Mouse (Mus musculus): ENCODE measurements around the gene Echs1.

Echs1 gene

DNA sequence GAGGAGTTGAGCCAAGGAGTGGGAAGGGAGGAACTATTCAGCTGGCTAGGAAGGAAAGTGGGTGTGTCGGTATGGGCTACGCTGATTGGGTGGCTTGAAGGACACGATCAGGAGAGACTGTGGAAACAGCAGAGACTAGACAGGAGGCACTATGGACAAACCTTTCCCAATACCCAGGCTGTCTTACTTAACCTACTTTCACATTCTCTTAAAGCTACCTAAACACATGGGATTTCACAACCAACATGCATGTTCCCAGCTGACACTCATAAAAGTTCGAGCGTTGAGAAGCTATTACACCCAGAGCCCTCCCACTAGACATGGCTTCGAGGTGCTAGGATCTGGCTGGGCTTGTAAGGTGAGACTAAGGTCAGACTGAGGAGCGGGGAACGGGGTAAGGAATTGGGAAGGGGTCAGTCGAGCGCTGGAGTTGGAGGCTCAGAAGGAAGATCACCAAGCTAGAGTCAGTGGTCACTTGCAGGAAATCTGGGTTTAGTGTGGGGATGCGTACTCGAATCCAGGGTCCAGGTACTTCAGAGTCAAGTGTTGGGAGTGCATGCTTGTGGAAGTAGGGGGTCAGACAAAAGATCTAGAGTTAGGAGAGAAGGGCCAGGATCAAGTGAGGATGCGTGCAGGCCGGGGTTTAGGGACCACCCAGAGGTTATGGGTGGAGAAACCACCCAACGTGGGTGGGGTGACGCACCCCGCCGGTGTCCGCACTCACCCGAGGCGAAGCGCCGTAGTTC is 520 bp downstream of the Echs1 start, which contains the start of gene Paox:
Paox (plus strand) TSS at position 217 of the 746 bp plus-strand sequence.
- DNase-seq, result peak; percentile 83

DNA sequence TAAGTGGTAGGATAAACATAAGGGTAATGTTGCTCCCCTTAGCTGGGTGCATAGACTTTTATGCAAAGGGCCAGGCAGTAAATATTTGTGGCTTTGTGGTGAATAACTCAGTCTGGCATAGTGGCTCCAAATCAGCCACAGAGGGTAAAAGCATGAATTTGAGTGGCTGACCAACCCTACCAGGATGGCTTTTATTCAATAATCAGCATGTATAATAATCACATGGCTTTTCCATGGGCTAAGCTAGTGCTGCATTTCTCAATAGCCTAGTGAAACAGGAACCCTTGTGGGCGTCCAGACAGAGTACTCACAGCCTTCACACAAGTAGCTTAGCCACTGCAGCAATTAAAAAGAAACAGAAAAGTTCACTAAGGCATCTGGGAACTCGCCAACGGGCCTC is 4.3 kb downstream of the Echs1 start:
- DNase-seq, result no peak

- no peak for DNase-seq
These were observed 12.3 kb downstream of the Echs1 start for GRCm38 (mm10) chr7:140104009-140104408.

GRCm38 (mm10) chr7:140101993-140102860 is 14.0 kb downstream of the Echs1 start, which contains the start of gene Fuom:
Gene Fuom (minus strand): TSS chr7:140102441.
- peak; percentile 93 for DNase-seq

- DNase-seq, result no peak
These were observed 14.8 kb downstream of the Echs1 start for GRCm38 (mm10) chr7:140101498-140101897.

GRCm38 (mm10) chr7:140098466-140098865 is 17.8 kb downstream of the Echs1 start:
- no peak for DNase-seq

DNA sequence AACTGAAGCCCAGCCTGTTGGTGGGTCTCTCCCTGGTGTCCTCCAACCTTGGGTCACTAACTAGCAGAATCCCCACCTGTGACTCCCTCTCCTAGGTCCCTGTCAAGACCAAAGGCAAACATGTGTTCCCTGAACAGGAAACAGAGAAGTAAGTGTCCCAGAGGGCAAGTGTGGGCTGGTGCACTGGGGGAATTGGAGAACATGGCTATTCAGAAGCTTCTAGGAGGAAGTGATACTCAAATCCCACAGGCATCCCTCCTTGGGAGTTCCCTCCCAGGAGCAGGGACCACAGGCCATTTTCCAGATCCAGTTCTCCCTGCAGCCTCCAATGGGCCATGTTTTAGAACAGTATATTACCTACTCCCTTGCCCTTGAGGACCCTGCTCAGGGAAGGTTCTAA is 20.2 kb downstream of the Echs1 start:
- no peak for DNase-seq

GRCm38 (mm10) chr7:140095556-140095955 is 20.7 kb downstream of the Echs1 start:
- DNase-seq, result no peak

- DNase-seq, result no peak
These were observed 21.3 kb downstream of the Echs1 start for GRCm38 (mm10) chr7:140094954-140095353.

DNA sequence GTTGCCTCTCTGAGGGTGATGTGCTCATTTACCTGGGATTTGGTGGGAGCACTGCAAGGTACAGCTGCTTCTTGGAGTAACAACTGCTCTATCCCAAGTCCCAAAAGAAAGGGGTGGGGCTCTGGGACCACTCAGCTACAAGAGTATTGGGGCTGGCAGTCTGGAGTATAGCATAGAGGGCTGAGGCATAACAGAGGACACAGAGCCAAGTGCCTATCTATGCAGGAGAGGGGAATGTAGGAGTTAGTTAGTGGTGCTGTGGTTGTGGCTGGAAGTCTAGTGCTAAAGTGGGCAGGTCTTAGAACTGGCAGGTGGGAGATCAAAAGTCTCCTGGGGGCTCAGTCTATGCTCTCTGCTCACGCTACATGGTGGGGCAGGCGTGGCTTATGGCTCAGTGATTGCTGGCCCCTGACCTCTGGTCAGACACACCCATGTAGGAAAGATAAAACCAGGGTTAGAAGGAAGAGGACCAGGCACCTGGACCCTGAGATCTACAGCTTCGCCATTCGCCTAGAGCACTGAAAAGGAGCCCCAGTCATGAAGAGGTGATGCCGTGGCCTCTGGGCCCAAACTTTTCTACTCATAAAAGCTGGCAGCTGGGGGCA is 23.2 kb downstream of the Echs1 start, which contains the start of gene Prap1:
Prap1 (plus strand) TSS at position 472 of the 605 bp plus-strand sequence.
- no peak for DNase-seq

- DNase-seq, result no peak
These were observed 25.7 kb downstream of the Echs1 start for GRCm38 (mm10) chr7:140090601-140091000.

GRCm38 (mm10) chr7:140082242-140082678 is 34.0 kb downstream of the Echs1 start, which contains the start of gene Caly:
Gene Caly (minus strand): TSS chr7:140082548.
- peak; percentile 45 for DNase-seq

DNA sequence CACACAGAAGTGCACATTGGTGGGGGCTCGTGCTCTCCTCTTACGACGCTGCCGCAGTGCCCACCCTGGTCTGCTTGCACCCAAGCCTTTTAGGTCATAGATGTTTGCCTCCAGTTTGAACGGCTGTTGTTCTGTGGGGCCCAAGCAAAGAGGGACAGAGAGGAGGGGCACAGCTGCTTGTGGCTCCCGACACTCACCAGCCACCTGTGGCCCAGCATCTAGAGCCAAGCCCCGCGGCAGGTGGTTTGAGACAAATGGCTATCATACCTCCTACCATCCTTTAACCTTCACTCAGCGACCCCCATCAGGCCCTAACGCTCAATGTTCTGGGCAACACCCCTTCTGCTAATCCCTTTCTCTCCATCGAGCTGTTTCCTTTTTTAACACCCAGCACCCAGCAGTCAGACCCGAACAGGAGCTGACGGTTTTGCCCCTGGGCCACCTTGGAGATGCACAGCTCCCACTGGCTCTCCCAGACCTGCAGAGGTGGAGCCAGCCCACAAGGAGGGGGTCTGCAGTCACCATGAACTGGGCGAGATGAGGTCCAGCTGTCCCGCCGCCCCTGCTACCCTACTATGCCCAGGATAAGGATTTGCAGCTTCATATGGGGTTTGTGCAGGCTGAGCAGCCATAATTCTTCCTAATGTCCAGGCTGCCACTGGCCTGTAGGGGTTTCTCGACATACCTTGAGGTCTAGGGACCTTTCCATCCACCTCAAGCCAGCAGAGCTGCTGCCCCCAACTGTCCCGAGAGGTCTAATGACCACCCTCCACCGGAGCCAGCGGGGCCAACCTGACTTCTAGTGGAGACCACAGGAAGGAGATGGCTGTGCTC is 34.7 kb downstream of the Echs1 start:
- no peak for DNase-seq

DNA sequence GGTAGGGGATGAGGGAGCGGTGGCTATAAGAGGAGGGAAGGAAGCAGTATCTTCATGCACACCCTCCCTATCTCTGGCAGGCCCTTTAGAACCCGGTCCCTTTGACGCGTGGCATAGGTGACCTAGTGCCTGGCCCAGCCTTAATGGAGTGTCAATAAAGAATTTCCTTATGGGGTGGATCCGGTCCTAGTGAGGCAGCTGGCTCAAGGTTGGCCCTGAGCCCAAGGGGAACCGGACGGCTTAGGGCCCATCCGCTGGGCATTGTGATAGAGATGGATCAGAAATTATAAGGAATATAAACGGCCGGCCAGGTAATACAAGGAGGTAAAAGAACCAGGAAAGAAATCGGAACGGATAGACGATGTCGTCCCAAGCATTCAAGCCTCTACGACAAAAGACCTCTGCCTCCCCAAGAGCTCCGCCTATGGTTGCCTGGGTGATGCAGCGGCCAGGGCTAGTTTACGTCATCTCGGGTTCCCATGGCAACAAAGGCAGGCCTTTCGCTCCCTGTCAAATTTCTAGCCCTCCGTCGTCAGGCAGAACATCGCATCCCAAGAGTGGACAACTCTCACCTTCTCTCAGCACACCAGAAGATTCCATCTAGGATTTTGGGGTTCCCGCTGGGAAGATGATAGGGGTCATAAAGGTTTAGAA is 35.6 kb downstream of the Echs1 start:
- DNase-seq, result peak; percentile 81

- DNase-seq, result peak; percentile 71
These were observed 37.6 kb downstream of the Echs1 start for GRCm38 (mm10) chr7:140078711-140079110.

DNA sequence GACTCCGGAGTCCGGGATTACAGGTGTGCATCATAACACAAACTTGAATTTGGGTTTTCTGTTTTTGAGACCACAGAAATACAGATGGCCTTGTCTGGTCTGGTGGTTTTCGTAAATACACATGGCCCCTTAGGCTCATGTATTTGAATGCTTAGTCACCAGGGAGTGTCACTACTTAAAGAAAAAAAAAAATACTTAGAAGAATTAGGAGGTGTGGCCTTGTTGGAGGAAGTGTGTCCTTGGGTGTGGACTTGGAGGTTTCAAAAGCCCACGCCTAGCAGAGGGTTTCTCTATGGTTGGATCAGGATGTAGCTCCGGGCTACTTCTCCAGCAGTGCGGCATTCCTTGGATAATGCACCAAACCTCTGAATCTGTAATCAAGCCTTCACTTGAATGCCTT is 38.6 kb downstream of the Echs1 start:
- no peak for DNase-seq

DNA sequence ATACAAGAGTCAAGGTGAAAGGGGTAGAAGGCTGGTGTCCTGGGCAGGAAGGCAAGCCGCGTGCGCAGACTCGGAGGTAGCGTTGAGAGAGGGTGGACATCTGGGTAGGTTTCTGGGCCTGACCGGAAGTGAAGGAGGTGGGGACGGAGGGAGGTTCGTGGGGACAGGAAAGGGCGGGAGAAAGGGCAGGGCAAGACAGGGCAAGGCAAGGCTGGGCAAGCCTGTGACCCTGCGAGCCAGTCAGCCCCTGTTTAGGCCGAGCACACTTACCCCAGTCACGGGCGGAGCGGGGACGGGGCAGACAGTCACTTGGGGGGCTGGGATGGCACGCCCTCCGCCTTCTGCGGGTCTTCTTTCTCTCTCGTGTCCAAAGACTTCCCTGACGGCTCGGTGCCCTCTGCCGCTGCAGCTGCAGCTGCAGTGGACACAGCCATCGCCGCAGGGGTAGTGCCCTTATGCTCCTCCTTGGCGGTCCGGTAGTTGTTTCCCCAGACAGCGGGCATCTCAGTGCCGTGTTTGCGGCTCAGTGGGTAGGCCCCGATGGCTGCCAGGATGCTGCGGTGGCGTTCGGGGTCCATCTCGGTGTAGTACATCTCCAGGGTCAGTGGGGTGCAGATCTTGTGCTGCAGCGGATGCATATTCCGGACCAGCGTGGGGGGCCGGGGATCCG is 46.1 kb downstream of the Echs1 start:
- peak; percentile 30 for DNase-seq

- DNase-seq, result no peak
These were observed 48.9 kb downstream of the Echs1 start for GRCm38 (mm10) chr7:140067397-140067796.

- peak; percentile 73 for DNase-seq
These were observed 53.2 kb downstream of the Echs1 start for GRCm38 (mm10) chr7:140063092-140063491.

- peak; percentile 48 for DNase-seq
These were observed 54.0 kb downstream of the Echs1 start for GRCm38 (mm10) chr7:140062307-140062706.

DNA sequence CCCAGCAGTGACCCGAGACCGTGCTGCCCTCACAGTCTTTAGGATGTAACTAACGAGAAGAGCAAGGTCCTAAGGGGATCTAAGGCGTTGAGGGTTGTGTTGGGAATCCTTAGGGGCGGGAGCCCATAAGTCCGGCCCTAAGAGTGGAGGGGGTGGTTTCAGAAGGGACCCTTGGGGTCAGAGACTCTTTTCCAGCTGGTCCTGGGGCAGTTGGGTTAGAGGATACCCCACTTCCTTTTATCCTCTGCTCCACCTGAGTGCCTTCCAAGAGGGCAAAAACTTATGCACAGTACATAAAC is 54.5 kb downstream of the Echs1 start:
- DNase-seq, result no peak

Data from lung, postnatal 10 days (tissue).